Mouse (Mus musculus): Measurements from ENCODE around the gene Lrrc27. TPM values are rescaled to one million over a fixed set of nuclear protein-coding genes. Genes with fewer than 3 reads are reported as not detected.

Lrrc27 gene
- 6.3 TPM for polyA plus RNA-seq (2015; fragmentation: Illumina TruSeq; extraction: RNeasy Lipid Tissue Mini Kit (QIAGEN cat#74804); ENCODE audit: low read depth, low replicate concordance)

GRCm38 (mm10) chr7:139212754-139213745, at the start of gene Lrrc27, which contains the start of gene Stk32c:
Lrrc27 (plus strand) TSS chr7:139212988.
Stk32c (minus strand) TSS chr7:139213307.

GRCm38 (mm10) chr7:139247881-139248614, 35.3 kb downstream of the Lrrc27 start, which contains the start of gene Pwwp2b:
Pwwp2b (plus strand) TSS chr7:139248482.

Other genes starting within 250 kb of the Lrrc27 start
- 32.9 TPM for gene Dpysl4, start 127.0 kb upstream of the Lrrc27 start, polyA plus RNA-seq (2015; fragmentation: Illumina TruSeq; extraction: RNeasy Lipid Tissue Mini Kit (QIAGEN cat#74804); ENCODE audit: low read depth, low replicate concordance)
- 154 TPM for gene Stk32c, start 319 bp downstream of the Lrrc27 start, polyA plus RNA-seq (2015; fragmentation: Illumina TruSeq; extraction: RNeasy Lipid Tissue Mini Kit (QIAGEN cat#74804); ENCODE audit: low read depth, low replicate concordance)
- gene Pwwp2b, start 35.5 kb downstream of the Lrrc27 start, polyA plus RNA-seq (2015; fragmentation: Illumina TruSeq; extraction: RNeasy Lipid Tissue Mini Kit (QIAGEN cat#74804); ENCODE audit: low read depth, low replicate concordance) = 11.9 TPM
- gene Inpp5a, start 176.1 kb downstream of the Lrrc27 start, polyA plus RNA-seq (2015; fragmentation: Illumina TruSeq; extraction: RNeasy Lipid Tissue Mini Kit (QIAGEN cat#74804); ENCODE audit: low read depth, low replicate concordance) = 48.6 TPM

Data from brain, adult 10 weeks (tissue).